Mouse (Mus musculus) c-Kit-positive CD71-positive TER-119-positive erythroid progenitor cells, embryonic 14.5 days (primary cell): Measurements from ENCODE around the gene Prdx6b.

ENCODE experiments used
- DNase-seq: peaks from one replicate; pipeline ENCODE4 v3.0.0-alpha.2; 2013; ENCODE audit warnings: low spot score

The Prdx6b gene

DNA sequence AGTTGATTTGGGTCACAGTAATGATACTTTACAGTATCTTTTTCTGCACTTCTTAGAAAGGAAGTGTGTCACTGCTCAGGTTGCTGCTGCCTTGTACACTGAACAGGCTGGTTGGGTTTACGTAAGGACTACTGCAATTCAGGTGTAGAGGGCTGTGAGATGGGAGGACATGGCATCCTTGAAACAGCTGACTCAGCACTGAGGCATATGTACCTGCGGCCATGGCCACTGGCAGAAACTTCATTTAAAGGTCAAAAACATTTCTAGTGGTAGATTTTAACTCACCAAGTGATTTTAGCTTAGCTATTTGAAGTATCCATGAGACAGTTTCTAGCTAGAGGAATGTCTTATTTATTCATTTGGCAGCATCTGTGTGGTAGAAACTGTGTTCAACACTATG is 33.5 kb downstream of the Prdx6b start:
- DNase-seq, result no peak

DNA sequence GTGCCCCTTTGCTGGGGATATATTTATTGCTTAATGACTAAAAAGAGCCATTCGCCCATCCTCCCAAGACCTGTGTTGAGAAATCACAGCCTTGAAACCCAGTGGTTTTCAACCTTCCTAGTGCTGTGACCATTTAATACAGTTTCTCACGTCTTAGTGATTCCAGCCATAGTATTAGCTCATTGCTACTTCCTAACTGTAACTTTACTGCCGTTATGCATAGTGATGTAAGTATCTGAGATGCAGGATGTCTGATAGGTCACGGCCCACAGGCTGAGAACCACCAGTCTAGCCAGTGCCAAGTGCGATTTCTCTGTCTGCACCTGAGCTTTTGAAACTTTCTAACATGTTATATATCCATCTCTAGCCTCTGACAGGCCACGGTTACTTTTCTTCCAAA is 35.0 kb downstream of the Prdx6b start:
- no peak for DNase-seq

DNA sequence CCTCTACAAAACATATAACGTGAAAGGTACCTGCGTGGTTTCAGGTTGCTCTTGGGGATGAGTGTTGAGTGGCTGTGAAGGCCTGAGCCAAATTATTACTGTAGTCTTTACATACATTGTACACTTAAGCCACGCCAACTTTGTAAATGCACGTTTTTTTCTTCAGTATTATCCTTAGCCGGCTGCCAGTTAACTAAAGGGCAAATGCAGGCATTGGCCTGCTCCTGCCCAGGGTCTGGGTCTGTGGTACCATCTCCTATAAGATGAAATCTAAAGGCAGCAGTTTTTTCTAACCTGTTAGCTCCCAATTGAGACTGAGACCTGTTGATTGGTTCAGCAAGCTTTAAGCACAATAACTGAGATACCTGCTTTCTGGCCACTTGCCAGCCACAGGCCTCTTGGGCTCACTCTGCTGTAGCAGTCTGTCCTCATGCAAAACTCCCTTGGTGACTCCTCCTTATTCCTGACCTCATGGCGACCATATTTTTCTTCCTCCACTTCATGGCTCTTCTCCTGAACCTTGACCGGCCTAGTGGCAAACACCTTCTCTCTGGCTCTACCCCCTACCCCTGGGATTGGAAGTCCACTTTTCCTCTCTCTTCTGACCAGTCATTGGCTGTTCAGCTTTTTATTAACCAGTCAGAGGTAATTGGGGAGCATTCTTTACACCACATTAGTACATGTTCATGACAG is 36.8 kb downstream of the Prdx6b start:
- DNase-seq, result no peak

DNA sequence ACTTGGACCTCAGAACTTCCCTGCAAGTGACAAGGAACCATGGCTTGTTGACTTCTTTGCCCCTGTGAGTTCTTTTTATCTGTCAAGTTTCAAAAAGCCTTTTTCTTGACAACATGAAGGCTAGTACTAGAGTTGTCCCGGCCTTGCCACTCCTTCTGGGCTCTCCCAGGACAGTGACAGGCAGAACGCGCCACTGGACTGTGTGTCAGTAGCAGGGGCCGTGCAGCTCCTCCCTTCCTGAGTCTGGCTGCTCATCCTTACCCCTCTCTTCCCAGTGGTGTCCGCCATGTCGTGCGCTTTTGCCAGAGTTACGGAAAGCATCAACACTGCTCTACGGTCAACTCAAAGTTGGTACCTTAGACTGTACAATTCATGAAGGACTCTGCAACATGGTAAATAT is 48.3 kb downstream of the Prdx6b start:
- no peak for DNase-seq
